Mouse (Mus musculus): ENCODE measurements around the gene Hist4h4.

GRCm38 (mm10) chr6:136809077-136809476 is 4.9 kb upstream of the Hist4h4 start:
- TF ChIP-seq CTCF (IDR thresholded peaks at IDR 0.05; ENCODE audit: low read depth) (no peak), EP300 (IDR thresholded peaks at IDR 0.05; ENCODE audit: low read depth) (peak; percentile 14; the same call in 1 of the 2 replicates)

Measured in liver, postnatal 0 days (tissue).